Mouse (Mus musculus) megakaryocyte progenitor cell, adult 5-6 weeks (primary cell): ENCODE measurements around the gene 4930519P11Rik. TPM values are rescaled to one million over a fixed set of nuclear protein-coding genes. Genes with fewer than 3 reads are reported as not detected.

Source experiments
- ATAC-seq: replicated peaks from 2 replicates; pipeline ENCODE4 v1.8.0; 2016; ENCODE audit warnings: mild to moderate bottlenecking, moderate TSS enrichment, inconsistent platforms; ENCODE audit not compliant: poor library complexity
- total RNA-seq, 2 experiments: library from RNA; stranded (forward) in 1 of 2; stranded (reverse) in 1 of 2; fragments of 157-497, 149-512 nt in 1 of 2; fragments of 200-1000 nt in 1 of 2; gene quantifications; 2 replicates each; pipeline versions ENCODE4 v1.2.3 to v1.2.4; 2015 to 2017

4930519P11Rik gene
- total RNA-seq, 2 experiments from 2014 or later, result 0.54 TPM; not detected in 1

DNA sequence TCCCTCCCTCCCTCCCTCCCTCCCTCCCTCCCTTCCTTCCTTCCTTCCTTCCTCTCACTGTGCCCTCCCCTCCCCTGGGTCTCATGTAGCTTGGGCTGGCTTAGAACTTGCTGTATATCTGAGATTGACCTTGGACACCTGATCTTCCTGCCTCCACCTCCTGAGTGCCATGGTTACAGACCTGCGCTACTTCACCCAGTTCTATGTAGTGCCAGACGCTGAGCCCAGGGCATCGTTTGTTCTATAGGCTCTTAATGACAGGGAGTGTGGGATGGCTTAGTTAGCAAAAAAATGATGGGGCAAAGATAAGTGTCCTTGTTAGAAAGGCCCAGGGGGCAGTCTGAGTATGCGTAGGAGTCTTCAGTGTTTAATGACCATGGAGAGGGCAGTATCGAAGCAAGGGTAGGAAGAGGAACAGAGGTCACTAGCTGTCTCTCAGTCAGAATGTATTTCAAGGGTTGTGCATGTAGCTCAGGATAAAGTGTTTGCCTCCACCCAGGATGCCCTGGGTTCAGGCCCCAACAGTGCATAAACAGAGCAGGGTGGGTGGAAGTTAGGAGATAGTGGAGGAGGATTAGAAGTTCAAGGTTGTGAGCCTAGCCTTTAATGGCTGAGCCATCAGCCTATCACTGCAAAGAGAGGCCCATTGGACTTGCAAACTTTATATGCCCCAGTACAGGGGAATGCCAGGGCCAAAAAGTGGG lies 20.0 kb upstream of the 4930519P11Rik start:
- ATAC-seq, result no peak

DNA sequence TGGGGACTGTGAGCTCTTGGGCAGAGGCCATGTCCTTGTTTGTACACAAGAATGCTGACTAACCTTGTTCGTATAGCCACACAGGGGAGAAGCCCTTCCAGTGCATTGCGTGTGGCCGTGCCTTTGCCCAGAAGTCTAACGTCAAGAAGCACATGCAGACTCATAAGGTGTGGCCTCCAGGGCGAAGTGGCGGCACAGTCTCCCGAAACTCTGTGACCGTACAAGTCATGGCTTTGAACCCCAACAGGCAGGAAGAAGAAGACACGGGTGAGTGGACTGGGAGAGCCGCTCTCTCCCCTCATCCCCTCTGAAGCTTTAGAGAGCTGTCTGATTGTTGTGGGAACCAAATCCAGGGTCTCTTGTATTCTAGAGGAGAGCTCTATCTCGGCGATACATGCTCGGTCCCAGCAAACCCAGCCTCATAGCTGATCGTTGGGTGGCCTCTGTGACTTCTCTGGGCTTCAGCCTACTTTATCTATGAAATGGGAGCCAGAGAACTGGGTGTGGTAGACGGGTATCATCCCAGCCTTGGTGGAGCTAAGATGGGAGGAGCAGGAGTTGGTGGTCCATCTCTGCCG lies 19.1 kb upstream of the 4930519P11Rik start:
- ATAC-seq, result peak; percentile 77

DNA sequence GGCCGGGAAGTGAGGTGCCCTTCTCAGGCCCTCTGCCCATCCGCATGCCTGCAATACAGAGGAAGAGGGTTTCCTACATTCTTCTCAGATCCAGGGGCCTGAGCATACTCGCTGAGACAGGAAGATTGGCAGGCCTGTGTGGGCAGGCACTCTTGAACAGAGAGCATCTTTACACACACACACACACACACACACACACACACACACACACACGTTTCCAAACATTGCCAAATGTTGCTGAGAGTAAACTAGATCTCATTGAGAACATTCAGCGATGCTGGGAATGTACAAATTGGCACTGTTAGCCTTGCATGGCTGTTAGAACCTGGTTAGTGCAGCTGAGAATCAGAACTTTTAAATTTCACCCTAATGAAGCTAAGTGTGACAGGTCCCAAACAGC lies 17.3 kb upstream of the 4930519P11Rik start:
- no peak for ATAC-seq

DNA sequence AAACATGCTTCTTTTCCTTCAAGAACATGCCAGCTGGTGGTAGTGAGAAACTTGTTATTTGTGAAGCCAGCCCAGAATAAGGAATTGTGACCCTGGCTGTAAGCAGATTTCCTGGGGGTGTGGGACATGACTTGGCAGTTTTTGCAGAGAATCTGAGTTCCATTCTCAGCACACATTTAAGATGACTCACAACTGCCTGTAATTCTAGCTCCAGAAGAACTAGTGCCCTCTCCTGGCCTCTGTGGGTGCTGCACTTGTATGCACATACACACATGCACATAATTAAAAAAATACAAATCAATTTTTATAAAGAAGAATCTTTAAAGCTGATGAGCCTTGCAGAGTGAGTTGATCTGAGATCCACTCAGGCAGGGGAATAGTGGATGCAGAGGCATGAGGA lies 10.9 kb upstream of the 4930519P11Rik start:
- peak; percentile 34; the same call in 1 of the 2 replicates for ATAC-seq

DNA sequence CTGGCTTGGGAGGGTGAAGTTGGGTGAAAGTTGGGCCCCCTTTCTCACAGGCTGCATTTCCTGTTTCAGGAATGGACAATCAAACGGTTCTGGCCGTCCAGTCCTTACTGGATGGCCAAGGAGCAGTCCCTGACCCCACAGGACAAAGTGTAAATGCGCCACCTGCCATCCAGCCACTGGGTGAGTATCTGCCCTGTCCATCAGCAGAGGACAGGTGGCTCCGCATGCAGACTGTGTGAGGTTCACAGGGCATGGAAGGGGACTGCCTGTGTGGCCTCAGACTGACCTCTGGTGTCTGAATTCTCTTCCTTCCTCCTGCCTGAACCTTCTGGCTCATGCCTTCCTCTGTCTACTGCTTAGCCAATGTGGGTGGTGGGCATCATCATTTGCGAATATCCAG lies 8.4 kb upstream of the 4930519P11Rik start:
- ATAC-seq, result no peak

DNA sequence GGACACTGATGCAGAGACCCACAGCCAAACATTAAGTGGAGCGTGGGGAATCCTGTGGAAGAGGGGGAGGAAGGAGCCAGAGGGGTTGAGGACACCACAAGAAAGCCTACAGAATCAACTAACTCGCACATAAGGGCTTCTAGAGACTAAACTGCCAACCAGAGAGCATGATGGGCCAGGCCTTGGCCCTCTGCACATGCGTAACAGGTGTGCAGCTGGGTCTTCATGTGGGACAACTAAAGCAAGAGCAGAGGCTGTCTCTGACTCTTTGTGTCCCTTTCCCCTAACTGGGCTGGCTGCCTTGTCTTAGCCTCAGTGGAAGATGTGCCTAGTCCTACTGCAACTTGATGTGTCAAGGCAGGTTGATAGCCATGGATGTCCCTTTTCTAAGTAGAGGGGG lies 3.8 kb upstream of the 4930519P11Rik start:
- ATAC-seq, result no peak

DNA sequence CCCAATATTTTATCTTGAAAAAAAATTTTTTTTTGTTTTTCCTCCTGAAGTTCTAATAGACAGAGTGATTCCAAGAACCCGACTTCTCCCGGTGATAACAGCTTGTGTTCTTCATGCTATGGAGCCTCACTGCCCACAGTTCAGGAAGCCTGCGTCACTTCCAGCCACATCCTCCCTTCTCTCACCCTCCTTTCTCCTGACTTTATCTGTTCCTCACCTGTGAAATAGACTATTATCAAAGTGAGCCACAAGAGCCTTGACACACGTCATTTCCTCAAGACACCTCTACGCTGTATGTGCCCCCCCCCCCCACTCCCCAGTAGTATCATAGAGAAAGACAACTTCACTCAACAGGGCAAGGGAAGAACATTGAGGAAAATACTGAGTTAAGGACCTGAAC lies 2.4 kb upstream of the 4930519P11Rik start:
- ATAC-seq, result peak; percentile 15

DNA sequence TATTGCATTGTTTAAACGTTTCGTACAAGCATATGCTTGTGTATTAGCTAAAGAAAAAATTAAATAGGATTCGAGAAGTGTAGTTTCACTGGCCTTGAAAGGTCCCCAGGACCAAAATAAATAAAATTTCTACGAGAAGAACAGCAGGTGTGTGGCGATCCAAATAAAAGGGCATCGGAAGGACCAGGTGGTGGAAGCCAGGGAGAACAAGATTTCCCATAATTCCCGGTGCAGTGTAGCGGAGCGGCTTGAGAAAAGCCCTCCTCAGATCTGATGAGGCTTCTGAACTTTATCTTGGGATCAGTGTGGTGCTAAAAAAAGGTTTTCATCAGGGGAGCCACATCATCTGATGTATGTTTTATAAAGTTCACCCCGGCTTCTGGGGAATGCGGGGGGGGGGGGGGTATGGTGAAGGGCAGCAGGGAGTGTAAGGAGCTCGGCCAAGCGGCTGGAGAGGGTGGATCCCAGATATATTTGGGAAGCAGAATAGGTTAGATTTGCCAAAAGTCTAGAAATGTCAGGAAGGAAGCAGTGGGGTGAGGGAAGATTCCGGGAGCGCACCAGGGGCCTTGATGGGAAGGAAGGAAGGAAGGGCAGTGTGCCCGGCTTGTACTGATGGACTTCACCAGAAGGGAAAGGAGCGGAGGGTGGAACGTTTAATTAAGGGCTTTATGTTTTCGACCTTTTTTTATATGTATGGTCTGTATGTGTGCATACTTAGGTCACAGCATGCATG lies 1.8 kb upstream of the 4930519P11Rik start:
- ATAC-seq, result no peak

DNA sequence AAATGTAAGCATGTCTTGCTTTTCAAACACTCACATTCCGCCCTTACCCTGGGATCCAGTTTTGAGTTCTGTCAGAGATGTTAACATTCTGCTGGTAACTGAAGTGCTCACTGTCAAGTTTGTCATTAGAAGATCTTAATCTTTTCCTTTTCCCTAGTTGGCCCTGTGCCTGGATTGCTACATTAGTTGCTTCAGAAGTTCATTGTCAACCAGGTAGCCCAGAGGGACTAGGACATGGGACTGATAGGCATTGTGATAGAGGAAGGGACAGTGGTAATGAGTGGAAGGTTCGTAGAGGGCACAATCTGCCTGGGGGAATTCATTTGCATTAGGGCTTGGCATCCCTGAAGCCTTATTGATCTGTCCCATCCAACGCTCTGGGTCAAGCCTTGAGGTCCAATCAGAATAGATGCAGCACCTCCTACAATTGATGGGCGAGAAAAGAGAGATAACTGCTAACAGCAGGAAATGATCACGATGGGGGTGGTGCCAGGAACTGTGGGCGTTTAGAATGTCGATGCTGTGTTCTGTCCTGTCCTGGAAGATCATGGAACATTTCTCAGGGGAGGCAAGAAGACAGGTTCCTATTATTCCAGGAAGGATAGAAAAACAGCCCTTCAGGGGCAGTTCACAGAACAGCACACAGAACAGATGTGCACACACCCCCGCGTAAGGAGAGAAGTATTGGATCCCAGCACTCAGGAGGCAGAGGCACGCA lies 4.0 kb downstream of the 4930519P11Rik start:
- no peak for ATAC-seq

DNA sequence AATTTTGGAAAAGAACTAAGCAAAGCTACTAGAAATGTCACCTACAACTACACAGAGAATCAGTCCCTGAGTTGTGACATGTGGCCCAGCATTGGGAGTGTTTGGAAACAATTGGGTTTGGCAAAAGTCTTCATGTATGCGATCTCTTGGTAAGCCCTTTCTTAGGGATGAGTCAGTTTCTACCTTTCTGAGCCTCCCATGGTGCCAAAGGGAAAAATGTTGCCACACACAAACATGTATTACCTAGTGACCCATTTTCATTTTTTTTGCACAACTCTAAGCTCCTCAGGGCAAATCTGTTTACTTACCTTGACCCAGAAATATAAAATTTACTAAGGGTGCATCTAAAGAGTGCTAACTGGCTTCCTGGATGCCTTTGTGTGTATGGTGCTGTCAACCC lies 6.3 kb downstream of the 4930519P11Rik start:
- no peak for ATAC-seq

DNA sequence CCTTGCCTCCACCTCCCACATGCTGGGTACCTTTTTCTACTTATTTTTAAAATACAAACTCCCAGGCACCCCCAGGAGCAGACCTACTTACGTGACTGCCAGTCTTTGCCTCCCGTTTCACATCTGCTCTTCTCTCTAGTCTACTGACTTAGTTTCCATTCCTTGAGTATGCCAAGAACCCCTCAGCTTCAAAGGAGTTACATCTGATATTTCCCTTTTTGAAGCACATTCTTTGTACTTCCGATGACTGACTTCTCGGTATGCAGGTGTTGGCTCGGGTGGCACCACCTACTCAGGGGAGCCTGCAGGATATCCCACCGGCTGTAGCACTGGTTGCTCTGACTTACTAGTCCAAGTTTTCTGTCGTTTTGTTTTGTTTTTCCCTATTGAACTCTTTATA lies 9.1 kb downstream of the 4930519P11Rik start:
- peak; percentile 12 for ATAC-seq

DNA sequence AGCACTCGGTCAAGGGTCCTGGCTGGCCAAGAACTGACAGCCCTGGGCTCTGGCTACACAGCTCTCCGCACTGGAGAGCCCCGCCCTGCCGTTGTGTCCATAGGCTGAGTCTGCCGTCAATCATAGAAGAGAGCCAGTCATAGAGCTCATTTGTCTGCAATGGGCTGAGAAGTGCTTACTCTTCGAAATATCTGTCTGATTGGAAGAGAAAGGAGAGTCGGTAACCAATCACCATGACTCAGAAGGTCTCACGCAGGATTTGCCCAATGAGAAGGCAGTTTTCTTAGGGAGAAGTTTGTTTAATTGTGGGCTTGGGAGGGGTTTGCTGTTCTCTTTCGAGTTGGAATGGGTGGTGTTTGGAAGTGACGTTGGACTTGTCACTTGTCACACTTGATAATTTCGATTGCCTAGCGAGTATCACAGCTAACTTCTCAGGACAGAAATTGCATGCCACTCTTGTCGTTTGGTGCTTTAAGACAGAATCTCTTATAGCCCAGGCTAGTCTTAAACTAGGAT lies 9.5 kb downstream of the 4930519P11Rik start, which contains the start of gene Pxmp4:
Gene Pxmp4 (minus strand): TSS at position 71 of the 516 bp plus-strand sequence.
- peak; percentile 95 for ATAC-seq

DNA sequence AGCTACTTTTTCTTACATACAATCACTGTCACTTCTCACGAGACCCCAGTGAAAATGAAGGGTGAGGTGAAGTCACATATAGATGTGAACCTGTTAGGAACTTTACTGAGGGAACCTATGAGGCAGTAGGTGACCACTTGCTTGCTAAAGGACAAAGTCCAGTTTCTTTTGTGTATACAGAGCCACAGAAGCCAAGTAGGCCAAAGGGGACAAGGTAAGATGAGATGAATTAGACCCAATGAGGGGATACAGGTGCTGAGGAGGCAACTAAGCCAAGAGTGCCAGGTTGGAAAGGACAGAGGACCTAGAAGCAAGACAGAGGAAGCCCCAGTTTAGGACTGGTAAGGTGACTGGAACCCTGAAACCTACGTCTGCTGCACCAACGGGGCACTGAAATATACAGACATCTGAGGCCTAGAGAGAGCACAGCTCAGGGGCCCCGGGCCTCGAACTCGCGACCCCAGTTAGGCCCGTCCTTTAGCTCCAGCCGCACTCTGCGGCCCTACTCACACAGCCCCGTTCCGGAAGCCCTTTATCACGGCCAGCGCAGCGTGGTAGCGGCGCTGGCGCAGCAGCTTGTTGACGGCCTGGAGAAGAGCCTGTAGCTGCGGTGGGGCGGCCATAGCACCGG lies 10.1 kb downstream of the 4930519P11Rik start:
- no peak for ATAC-seq

DNA sequence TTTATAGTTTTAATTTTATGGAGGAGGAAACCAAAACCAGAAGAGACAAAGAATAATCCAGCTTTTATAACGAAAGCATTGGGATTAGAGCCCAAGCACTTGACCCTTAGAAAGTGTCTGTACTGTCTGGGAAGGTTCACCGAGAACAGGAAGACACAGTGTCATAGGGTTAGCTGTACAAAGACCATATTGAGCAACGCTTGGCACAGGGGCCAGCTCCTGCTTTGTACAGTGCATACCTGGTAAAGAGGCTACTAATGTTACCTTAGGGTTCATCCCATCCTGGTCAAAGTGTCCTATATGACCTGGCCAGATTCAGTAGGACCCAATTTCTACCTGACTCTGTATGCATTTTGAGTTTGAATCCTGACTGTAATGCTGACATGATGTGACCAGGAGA lies 11.9 kb downstream of the 4930519P11Rik start:
- no peak for ATAC-seq

DNA sequence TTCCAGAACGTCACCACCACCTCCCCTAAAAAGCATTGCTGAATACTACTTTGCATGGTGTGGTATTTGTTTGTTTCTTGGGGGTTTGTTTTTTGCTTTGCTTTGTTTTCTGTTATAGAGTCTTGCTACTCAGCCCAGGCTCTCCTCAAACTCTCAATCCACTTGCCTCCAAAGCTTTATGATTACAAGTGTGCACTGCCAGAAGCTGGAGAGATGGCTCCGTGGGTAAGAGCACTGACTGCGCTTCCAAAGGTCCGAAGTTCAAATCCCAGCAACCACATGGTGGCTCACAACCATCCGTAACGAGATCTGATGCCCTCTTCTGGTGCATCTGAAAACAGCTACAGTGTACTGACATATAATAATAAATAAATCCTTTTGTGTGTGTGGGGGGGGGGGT lies 12.7 kb downstream of the 4930519P11Rik start:
- no peak for ATAC-seq

DNA sequence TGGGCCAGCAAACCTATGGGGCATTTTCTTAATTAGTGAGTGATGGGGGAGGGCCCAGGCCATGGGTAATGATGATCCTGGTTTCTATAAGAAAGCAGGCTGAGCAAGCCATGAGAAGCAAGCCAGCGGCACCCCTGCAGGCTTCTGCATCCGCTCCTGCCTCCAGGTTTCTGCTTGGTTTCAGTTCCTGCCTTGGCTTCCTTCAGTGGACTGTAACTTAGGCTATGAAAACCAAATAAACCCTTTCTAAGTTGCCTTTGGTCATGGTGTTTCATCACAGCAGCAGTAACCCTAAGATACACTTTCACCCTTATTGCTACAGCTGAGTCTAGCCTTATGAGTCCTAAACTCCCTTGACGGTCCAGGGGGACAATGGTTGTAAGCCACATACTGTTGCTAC lies 15.8 kb downstream of the 4930519P11Rik start:
- peak; percentile 77 for ATAC-seq

DNA sequence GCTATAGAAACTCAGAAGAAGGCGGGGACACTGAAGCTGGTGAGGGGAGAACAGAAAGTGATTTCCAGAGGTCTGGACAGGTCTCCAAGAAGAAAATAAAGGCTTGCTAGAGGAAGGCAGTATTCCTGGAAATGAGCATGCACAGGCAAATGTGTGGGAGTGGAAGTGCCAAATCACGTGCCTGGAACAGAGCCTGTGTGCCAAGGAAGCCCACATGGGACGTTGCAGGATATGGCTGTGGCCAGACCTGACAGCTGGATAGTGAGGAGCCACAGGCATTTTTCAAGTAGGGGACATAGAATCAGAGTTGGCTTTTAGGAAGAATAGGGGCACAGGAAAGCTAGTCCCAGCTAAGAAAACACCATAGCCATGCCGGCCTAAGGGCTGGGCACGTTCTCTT lies 17.5 kb downstream of the 4930519P11Rik start:
- no peak for ATAC-seq

DNA sequence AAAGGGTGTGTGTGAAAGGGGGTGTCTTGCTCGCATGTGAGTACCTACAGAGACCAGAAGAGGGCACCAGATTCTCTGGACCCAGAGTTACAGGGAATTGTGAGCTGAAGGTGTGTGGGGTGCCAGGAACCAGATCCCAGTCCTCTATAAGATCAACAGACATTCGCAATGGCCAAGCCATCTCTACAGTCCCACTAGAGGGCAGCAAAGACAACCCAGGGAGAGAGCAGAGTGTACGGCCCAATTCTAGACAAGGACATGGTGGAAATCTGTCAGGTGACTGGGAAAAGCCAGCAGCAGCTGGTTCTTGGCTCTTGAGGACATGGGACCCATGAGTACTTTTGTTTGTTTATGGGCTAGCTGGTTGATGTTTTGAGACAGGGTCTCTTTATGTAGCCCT lies 20.2 kb downstream of the 4930519P11Rik start:
- ATAC-seq, result peak; percentile 86

DNA sequence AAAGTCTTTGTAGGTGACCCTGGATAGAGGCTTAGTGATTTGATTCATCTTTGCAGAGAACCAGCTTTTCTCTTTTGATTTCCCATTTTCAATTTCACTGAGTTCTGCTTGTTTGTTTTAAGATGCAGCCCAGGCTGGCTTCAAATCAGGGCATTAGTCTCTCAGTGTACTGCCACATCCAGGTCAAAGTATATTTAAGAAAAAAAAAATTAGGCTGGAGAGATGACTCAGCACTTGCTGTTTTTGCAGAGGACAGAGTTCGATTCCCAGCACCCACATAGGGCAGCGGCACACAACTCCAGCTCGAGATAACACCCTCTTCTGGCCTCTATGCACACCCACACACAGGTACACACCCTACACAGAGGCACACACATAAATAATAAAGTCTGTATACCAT lies 22.0 kb downstream of the 4930519P11Rik start:
- no peak for ATAC-seq

DNA sequence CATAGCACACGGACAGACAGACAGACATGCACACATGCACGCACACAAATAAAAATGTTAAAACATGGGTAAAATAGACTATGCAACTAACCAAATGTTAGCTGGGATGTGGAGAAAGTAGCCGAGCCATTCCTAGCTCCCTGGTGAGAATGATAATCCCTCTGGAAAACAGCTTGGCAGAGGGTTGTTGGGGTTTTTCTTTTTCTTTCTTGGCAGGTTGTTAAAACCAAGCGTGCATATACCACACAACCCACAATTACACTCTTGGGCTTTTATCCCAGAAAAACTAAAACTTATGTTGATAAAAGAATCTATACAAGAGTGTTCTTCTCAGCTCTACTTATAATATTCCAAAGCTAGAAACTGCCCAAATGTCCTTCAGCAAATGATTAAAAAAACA lies 24.2 kb downstream of the 4930519P11Rik start:
- ATAC-seq, result no peak

DNA sequence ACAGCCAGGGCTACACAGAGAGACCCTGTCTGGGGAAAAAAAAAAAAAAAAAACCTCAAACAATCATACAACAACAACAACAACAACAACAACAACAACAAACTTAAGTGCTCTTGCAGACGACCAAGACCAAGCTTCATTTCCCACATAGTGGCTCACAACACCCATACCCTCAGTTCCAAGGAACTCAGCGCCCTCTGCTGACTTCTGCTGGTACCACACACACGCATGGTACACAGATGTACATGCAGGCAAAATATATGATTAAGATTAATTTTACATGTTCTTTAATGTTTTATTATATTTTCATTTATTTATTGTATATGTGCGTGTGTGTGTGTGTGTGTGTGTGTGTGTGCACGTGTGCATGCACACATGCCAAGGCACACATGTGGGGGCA lies 26.8 kb downstream of the 4930519P11Rik start:
- ATAC-seq, result peak; percentile 69
